Mouse (Mus musculus) lung, adult 2 months (tissue): Measurements from ENCODE around the gene Entpd3. TPM values are rescaled to one million over a fixed set of nuclear protein-coding genes. Genes with fewer than 3 reads are reported as not detected.

Experiments
- DNase-seq: peaks from one replicate; pipeline ENCODE4 v3.0.0; 2022
- H3K4me1 ChIP-seq: fragments of 200-500 bp; 2 replicates; pipeline ENCODE4 v1.6.1; 2011; ENCODE audit warnings: low read length; ENCODE audit not compliant: control insufficient read depth, insufficient read depth
- H3K4me3 ChIP-seq: fragments of 200-500 bp; replicated peaks from 2 replicates; pipeline ENCODE3; 2011; ENCODE audit warnings: low read depth, mild to moderate bottlenecking, control low read depth, low read length; ENCODE audit errors: extremely low read depth
- CTCF ChIP-seq: fragments of 200-500 bp; IDR thresholded peaks from 2 replicates; pipeline ENCODE4 v1.5.1; 2011; ENCODE audit warnings: mild to moderate bottlenecking, low read length, control low read depth; ENCODE audit not compliant: insufficient read depth
- POLR2A ChIP-seq: fragments of 200-500 bp; IDR thresholded peaks from 2 replicates; pipeline ENCODE4 v1.6.1; 2011; ENCODE audit warnings: low read depth, mild to moderate bottlenecking, control low read depth, low read length, borderline replicate concordance; ENCODE audit errors: extremely low read depth
- WGBS: fragments of 180-500 bp; shearing (Covaris S2); methylation state at CpG from one replicate; pipeline ENCODE4 v1.1.7; 2018; 5-methylcytosine and 5-hydroxymethylcytosine counted together
- polyA plus RNA-seq: library from polyadenylated mRNA; depleted of rRNA; stranded (reverse); fragments of >200 nt; gene quantifications from 2 replicates; pipeline ENCODE4 v1.2.3, GENCODE M21; 2012; rRNA removed

Gene Entpd3
- 3.7 and 5.7 TPM in 2 replicates for polyA plus RNA-seq

DNA sequence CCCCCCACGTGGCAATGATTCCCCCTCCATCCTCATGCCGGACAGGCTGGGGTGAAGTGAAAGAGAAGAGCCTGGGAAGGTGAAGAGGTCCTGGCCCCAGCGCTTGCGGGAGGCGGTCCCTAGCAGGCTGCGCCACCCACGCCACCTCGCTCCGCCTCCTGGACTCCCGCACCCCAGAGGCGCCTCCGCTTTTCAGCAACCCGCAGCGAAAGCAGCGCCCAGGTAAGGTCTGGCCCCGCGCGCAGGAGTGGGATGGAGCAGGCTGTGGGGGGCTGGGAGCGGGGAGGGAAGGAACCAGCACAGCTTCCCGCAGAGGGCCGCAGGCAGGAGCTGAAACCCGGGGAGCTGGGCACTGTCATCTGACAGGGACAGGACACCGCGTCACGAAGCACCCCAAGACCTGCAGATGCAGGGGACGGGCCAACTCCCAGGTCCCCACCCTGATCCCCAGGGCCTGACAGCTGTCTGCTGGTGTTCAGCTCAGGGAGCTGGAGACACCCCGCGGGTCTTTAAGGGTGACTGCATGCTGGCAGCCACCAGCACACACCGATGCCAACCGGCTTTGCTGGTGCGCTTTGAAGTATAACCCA is at the start of gene Entpd3:
TSS of gene Entpd3 (plus strand) at position 157 of the 590 bp plus-strand sequence.
- DNase-seq: peak; percentile 28
- H3K4me3 ChIP-seq: peak within 1 kb of the TSS; percentile 19
- TF ChIP-seq POLR2A (no peak), CTCF (no peak)
- 0 out of 2 replicates have a peak, but pooled peaks cover 3% of the 10 kb centered on the region for H3K4me1 ChIP-seq
- under 1% methylated on average over 30 of the region's 31 CpGs for WGBS

GRCm38 (mm10) chr9:120491509-120491908 is 48.1 kb upstream of the Entpd3 start:
- Histone ChIP-seq H3K4me1 (no peaks in the 10 kb centered on the region; the same call in 1 of the 2 replicates), H3K4me3 (no peak overlapping the region)
- DNase-seq: no peak
- 74% methylated on average over 3 of the region's 3 CpGs for WGBS
- no peak for TF ChIP-seq POLR2A
- TF ChIP-seq CTCF: no peak

- WGBS: 4% methylated on average over 19 of the region's 19 CpGs
- Histone ChIP-seq H3K4me1 (peaks cover 2% of the 10 kb centered on the region; the same call in 1 of the 2 replicates), H3K4me3 (peak within 1 kb of the TSS; percentile 65)
- TF ChIP-seq POLR2A (no peak), CTCF (no peak)
- DNase-seq: peak; percentile 56
These were observed 47.6 kb upstream of the Entpd3 start, which contains the start of gene Eif1b for GRCm38 (mm10) chr9:120492010-120492399. Gene Eif1b, plus strand, starts transcription at chr9:120492232.

GRCm38 (mm10) chr9:120492400-120493351 is 46.9 kb upstream of the Entpd3 start:
- no peak for TF ChIP-seq CTCF
- TF ChIP-seq POLR2A: no peak
- Histone ChIP-seq H3K4me3 (peak overlapping the region; percentile 65), H3K4me1 (peaks cover 2% of the 10 kb centered on the region; the same call in 1 of the 2 replicates)
- 1% methylated on average over 82 of the region's 97 CpGs for WGBS
- DNase-seq: peak; percentile 76

DNA sequence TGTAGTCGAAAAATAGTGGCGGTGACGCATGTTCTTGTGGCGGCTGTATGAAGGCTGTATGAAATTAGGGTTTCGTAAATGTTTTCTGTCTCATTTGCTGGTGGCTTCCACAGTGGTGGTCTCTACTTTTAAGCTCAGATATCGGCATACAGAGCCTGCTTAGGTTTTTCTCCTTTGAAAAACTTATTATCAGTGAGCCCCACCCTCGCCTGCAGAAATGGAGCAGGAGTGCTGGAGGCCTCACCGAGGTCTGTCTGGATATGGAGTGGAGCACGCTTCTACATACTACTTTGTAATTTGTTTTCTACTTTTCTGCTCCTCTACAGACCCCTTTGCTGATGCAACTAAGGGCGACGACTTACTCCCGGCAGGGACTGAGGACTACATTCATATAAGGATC is 45.8 kb upstream of the Entpd3 start:
- H3K4me1 ChIP-seq: peaks cover 2% of the 10 kb centered on the region; the same call in 1 of the 2 replicates
- 66% methylated on average over 12 of the region's 12 CpGs for WGBS
- no peak for TF ChIP-seq POLR2A
- no peak for TF ChIP-seq CTCF
- DNase-seq: no peak
- no peak overlapping the region for H3K4me3 ChIP-seq

GRCm38 (mm10) chr9:120496691-120497090 is 42.9 kb upstream of the Entpd3 start:
- H3K4me3 ChIP-seq: no peak overlapping the region
- TF ChIP-seq POLR2A (no peak), CTCF (peak; percentile 70)
- peak; percentile 66 for DNase-seq
- 3% methylated on average over 3 of the region's 3 CpGs for WGBS
- peaks cover 2% of the 10 kb centered on the region; the same call in 1 of the 2 replicates for H3K4me1 ChIP-seq

- TF ChIP-seq CTCF (no peak), POLR2A (no peak)
- Histone ChIP-seq H3K4me1 (peaks cover 2% of the 10 kb centered on the region; the same call in 1 of the 2 replicates), H3K4me3 (no peak overlapping the region)
- no peak for DNase-seq
- 82% methylated on average over 5 of the region's 5 CpGs for WGBS
These were observed 41.6 kb upstream of the Entpd3 start for GRCm38 (mm10) chr9:120497983-120498382.

- 39% methylated on average over 10 of the region's 10 CpGs for WGBS
- DNase-seq: no peak
- no peak overlapping the region for H3K4me3 ChIP-seq
- no peak for TF ChIP-seq POLR2A
- TF ChIP-seq CTCF: 0 out of 2 replicates have a peak, but pooled peaks have one; percentile 5
- H3K4me1 ChIP-seq: 0 out of 2 replicates have a peak, but pooled peaks cover 2% of the 10 kb centered on the region
These were observed 38.3 kb upstream of the Entpd3 start for GRCm38 (mm10) chr9:120501191-120501902.

GRCm38 (mm10) chr9:120502013-120502412 is 37.6 kb upstream of the Entpd3 start:
- TF ChIP-seq POLR2A (no peak), CTCF (peak; percentile 26; the same call in 1 of the 2 replicates)
- Histone ChIP-seq H3K4me1 (no peaks in the 10 kb centered on the region), H3K4me3 (no peak overlapping the region)
- DNase-seq: peak; percentile 65
- WGBS: 6% methylated on average over 8 of the region's 8 CpGs
